Mouse (Mus musculus) leukemia stem cell, adult 10-12 weeks (primary cell): ENCODE results near the gene Vmn1r57. TPM values are rescaled to one million over a fixed set of nuclear protein-coding genes. Genes with fewer than 3 reads are reported as not detected.

ENCODE experiments used
- polyA plus RNA-seq: library from polyadenylated mRNA; stranded (reverse); fragments of >175 nt; gene quantifications from 2 replicates; pipeline ENCODE4 v1.2.3, GENCODE M21; 2012; ENCODE audit warnings: low replicate concordance

Vmn1r57 gene
- not detected in 2 replicates for polyA plus RNA-seq

GRCm38 (mm10) chr7:5218193-5218592 lies at the start of gene Vmn1r57:
Gene Vmn1r57, plus strand, starts transcription at chr7:5218493.

GRCm38 (mm10) chr7:5196647-5197046 lies 21.6 kb upstream of the Vmn1r57 start, which contains the start of gene Vmn1r56:
Gene Vmn1r56, minus strand, starts transcription at chr7:5196747.

Other genes with a start within 250 kb of the Vmn1r57 start
- not detected in 2 replicates for gene Sbk3, start 247.3 kb upstream of the Vmn1r57 start, polyA plus RNA-seq
- gene Zfp579, start 222.3 kb upstream of the Vmn1r57 start, polyA plus RNA-seq = 12.4 and 20.9 TPM in 2 replicates
- gene Zfp524, start 204.1 kb upstream of the Vmn1r57 start, polyA plus RNA-seq = 84.6 and 112 TPM in 2 replicates
- gene Fiz1, start 203.8 kb upstream of the Vmn1r57 start, polyA plus RNA-seq = 21.6 and 58.9 TPM in 2 replicates
- gene Gm44973, start 203.0 kb upstream of the Vmn1r57 start, polyA plus RNA-seq = 33.3 TPM in 1 of 2 replicates, not detected in the other
- 98.5 and 146 TPM in 2 replicates for gene Zfp865, start 198.1 kb upstream of the Vmn1r57 start, polyA plus RNA-seq
- gene Ccdc106, start 197.9 kb upstream of the Vmn1r57 start, polyA plus RNA-seq = 0.44 and 1.1 TPM in 2 replicates
- gene 4632433K11Rik, start 184.4 kb upstream of the Vmn1r57 start, polyA plus RNA-seq = not detected in 2 replicates
- gene Zfp784, start 180.0 kb upstream of the Vmn1r57 start, polyA plus RNA-seq = 2.2 and 2.8 TPM in 2 replicates
- 8.1 and 27.6 TPM in 2 replicates for gene Zfp580, start 167.0 kb upstream of the Vmn1r57 start, polyA plus RNA-seq
- gene U2af2, start 156.3 kb upstream of the Vmn1r57 start, polyA plus RNA-seq = 584 and 990 TPM in 2 replicates
- gene Epn1, start 138.3 kb upstream of the Vmn1r57 start, polyA plus RNA-seq = 1,843 and 1,854 TPM in 2 replicates
- gene Rfpl4, start 101.5 kb upstream of the Vmn1r57 start, polyA plus RNA-seq = not detected in 2 replicates
- gene Rasl2-9, start 92.5 kb upstream of the Vmn1r57 start, polyA plus RNA-seq = not detected in 2 replicates
- gene Vmn1r55, start 68.8 kb upstream of the Vmn1r57 start, polyA plus RNA-seq = 0.02 TPM in 2 replicates
- gene Vmn1r56, start 21.7 kb upstream of the Vmn1r57 start, polyA plus RNA-seq = 0.22 TPM in 1 of 2 replicates, not detected in the other
- gene Gm5065, start 132.0 kb downstream of the Vmn1r57 start, polyA plus RNA-seq = not detected in 2 replicates
- not detected in 2 replicates for gene Nlrp2, start 132.5 kb downstream of the Vmn1r57 start, polyA plus RNA-seq
- gene Vmn1r58, start 194.9 kb downstream of the Vmn1r57 start, polyA plus RNA-seq = not detected in 2 replicates
- gene Vmn1r59, start 238.3 kb downstream of the Vmn1r57 start, polyA plus RNA-seq = not detected in 2 replicates